Mouse (Mus musculus): ENCODE measurements around the gene Metap2. TPM values are rescaled to one million over a fixed set of nuclear protein-coding genes. Genes with fewer than 3 reads are reported as not detected.
"Not testable (repeated sequence)": the region's sequence is repeated elsewhere in the genome, so short reads cannot be mapped to it uniquely, and the experiment has no call there.

The Metap2 gene
- total and polyA plus RNA-seq, 3 experiments: 45.4 to 114 (median 111) TPM

DNA sequence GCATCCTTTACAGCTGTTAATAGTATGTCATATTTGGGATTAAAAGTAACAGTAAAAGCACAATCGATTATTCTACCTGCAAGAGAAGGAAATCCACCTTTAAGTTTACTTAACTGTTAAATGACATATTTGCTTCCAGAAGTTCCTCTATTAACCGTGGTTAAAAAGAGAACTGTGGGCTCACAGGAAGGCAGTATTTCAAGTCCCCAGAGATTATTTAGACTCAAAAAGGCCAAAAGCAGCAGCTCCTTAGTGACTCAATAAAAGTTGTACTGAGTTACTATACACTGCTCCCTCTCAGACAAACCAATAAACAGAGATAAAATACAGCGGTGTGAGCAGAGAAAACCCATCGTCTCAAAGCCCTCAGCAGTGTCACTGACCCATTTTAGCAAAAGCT is 28.0 kb downstream of the Metap2 start:
- no peaks in the 10 kb centered on the region for H3K4me1 ChIP-seq (ENCODE audit: control insufficient read depth, insufficient read depth, low read length)
- intact Hi-C loops (cut with DNase I): no loop called here
- no peak overlapping the region for H3K4me3 ChIP-seq
- H3K9ac ChIP-seq (ENCODE audit: low read depth, low read length): no peak overlapping the region
- H3K79me2 ChIP-seq (replicated peaks; ENCODE audit: control insufficient read depth, insufficient read depth, low read length): 0 out of 2 replicates have a peak, but pooled peaks cover 1% of the 10 kb centered on the region
- 77% methylated on average over 4 of the region's 4 CpGs for WGBS
- H3K27ac ChIP-seq: no peak overlapping the region
- H3K36me3 ChIP-seq (ENCODE audit: control insufficient read depth, insufficient read depth, low read length): peaks cover 2% of the 10 kb centered on the region
- no peaks in the 10 kb centered on the region for H3K27me3 ChIP-seq (ENCODE audit: control insufficient read depth, insufficient read depth, low read length)
- TF ChIP-seq EP300 (IDR thresholded peaks at IDR 0.05; ENCODE audit: insufficient read depth, low read depth, low read length): no peak
- no peak for TF ChIP-seq POLR2A (IDR thresholded peaks at IDR 0.05; ENCODE audit: insufficient read depth, low read depth, low read length)
- TF ChIP-seq CTCF (IDR thresholded peaks at IDR 0.05): no peak
- no peak for DNase-seq

DNA sequence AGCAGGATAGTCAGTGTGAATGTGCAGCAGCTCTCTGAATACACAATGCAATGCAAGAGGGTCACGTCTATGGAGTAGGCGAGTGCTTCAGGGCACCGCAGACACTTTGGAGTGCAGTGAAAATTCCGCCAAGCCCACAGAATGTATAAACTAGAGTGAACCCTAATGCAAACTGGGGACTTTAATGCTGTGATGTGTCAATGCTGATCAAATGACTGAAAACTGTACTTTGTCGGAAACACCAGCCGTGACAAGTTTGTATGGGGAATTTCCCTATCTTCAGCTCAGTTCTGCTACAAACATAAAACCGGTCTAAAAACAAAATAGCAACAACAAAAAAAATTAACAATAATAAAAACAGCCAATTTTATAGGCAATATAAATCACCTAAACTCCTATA is 28.5 kb downstream of the Metap2 start:
- intact Hi-C loops (cut with DNase I): no loop called here
- no peak overlapping the region for H3K27ac ChIP-seq
- H3K79me2 ChIP-seq (replicated peaks; ENCODE audit: control insufficient read depth, insufficient read depth, low read length): 0 out of 2 replicates have a peak, but pooled peaks cover 1% of the 10 kb centered on the region
- WGBS: 94% methylated on average over 7 of the region's 7 CpGs
- H3K4me3 ChIP-seq: no peak overlapping the region
- H3K9ac ChIP-seq (ENCODE audit: low read depth, low read length): no peak overlapping the region
- no peaks in the 10 kb centered on the region for H3K27me3 ChIP-seq (ENCODE audit: control insufficient read depth, insufficient read depth, low read length)
- H3K4me1 ChIP-seq (ENCODE audit: control insufficient read depth, insufficient read depth, low read length): no peaks in the 10 kb centered on the region
- no peak for TF ChIP-seq POLR2A (IDR thresholded peaks at IDR 0.05; ENCODE audit: insufficient read depth, low read depth, low read length)
- no peak for TF ChIP-seq CTCF (IDR thresholded peaks at IDR 0.05)
- no peak for TF ChIP-seq EP300 (IDR thresholded peaks at IDR 0.05; ENCODE audit: insufficient read depth, low read depth, low read length)
- no peak for DNase-seq
- peaks cover 2% of the 10 kb centered on the region for H3K36me3 ChIP-seq (ENCODE audit: control insufficient read depth, insufficient read depth, low read length)

DNA sequence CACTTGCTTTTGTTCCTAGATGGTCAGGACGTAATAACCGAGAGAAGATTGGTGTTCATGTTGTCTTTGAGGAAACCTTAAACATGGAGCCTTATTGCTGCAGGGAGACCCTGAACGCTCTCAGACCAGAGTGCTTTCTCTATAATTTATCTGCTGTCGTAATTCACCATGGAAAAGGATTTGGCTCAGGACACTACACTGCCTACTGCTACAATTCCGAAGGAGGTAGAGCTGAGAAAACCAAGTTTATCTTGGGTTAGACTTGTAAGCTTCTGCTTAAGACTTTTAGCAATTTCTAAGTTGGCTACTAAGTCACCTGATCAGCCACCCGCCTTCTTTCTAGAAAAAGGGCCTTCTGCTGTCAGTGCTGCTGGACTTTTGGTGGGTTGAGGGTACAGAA is 40.8 kb downstream of the Metap2 start:
- Histone ChIP-seq H3K27me3 (ENCODE audit: control insufficient read depth, insufficient read depth, low read length) (no peaks in the 10 kb centered on the region), H3K9ac (ENCODE audit: low read depth, low read length) (no peak overlapping the region), H3K36me3 (ENCODE audit: control insufficient read depth, insufficient read depth, low read length) (peaks cover 3% of the 10 kb centered on the region), H3K4me3 (no peak overlapping the region), H3K79me2 (replicated peaks; ENCODE audit: control insufficient read depth, insufficient read depth, low read length) (no peaks in the 10 kb centered on the region; the same call in 1 of the 2 replicates), H3K4me1 (ENCODE audit: control insufficient read depth, insufficient read depth, low read length) (no peaks in the 10 kb centered on the region), H3K27ac (no peak overlapping the region)
- intact Hi-C loops (cut with DNase I): no loop called here
- WGBS: 91% methylated on average over 6 of the region's 6 CpGs
- no peak for TF ChIP-seq CTCF (IDR thresholded peaks at IDR 0.05)
- no peak for TF ChIP-seq POLR2A (IDR thresholded peaks at IDR 0.05; ENCODE audit: insufficient read depth, low read depth, low read length)
- TF ChIP-seq EP300 (IDR thresholded peaks at IDR 0.05; ENCODE audit: insufficient read depth, low read depth, low read length): no peak
- DNase-seq: no peak

DNA sequence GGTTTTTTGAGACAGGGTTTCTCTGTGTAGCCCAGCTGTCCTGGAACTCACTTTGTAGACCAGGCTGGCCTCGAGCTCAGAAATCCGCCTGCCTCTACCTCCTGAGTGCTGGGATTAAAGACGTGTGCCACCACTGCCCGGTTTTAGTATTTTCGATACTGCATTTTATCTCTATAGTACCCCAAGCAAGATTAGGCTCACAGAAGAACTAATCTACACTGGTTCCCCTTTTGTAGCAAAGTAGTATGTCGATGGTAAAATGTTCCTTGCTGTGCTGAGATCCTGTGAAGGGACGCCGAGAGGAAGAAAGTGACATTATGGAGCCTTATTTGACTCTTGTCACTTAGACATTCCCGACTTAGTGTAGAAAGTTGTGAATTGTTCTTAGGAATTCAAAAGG is 41.8 kb downstream of the Metap2 start:
- Histone ChIP-seq H3K36me3 (ENCODE audit: control insufficient read depth, insufficient read depth, low read length) (peaks cover under 1% of the 10 kb centered on the region; the same call in 1 of the 2 replicates), H3K27me3 (ENCODE audit: control insufficient read depth, insufficient read depth, low read length) (no peaks in the 10 kb centered on the region), H3K79me2 (replicated peaks; ENCODE audit: control insufficient read depth, insufficient read depth, low read length) (no peaks in the 10 kb centered on the region; the same call in 1 of the 2 replicates), H3K4me3 (no peak overlapping the region), H3K27ac (no peak overlapping the region), H3K4me1 (ENCODE audit: control insufficient read depth, insufficient read depth, low read length) (no peaks in the 10 kb centered on the region), H3K9ac (ENCODE audit: low read depth, low read length) (no peak overlapping the region)
- intact Hi-C loops (cut with DNase I): no loop called here
- TF ChIP-seq CTCF (IDR thresholded peaks at IDR 0.05): no peak
- no peak for TF ChIP-seq POLR2A (IDR thresholded peaks at IDR 0.05; ENCODE audit: insufficient read depth, low read depth, low read length)
- TF ChIP-seq EP300 (IDR thresholded peaks at IDR 0.05; ENCODE audit: insufficient read depth, low read depth, low read length): no peak
- 81% methylated on average over 9 of the region's 9 CpGs for WGBS
- no peak for DNase-seq

DNA sequence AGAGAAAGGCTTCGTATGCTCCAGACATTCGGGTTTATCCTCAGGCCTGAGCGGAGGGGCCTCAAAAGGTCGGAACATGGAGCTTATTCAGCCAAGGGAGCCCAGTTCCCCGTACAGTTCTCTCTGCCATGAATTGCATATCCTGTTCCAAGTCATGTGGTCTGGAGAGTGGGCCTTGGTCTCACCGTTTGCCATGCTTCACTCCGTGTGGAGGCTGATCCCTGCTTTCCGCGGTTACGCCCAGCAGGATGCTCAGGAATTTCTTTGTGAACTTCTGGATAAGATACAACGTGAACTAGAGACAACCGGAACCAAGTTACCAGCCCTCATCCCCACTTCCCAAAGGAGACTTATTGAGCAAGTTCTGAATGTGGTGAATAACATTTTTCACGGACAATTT is 50.2 kb downstream of the Metap2 start:
- Histone ChIP-seq H3K9ac (ENCODE audit: low read depth, low read length) (no peak overlapping the region), H3K4me3 (no peak overlapping the region), H3K36me3 (ENCODE audit: control insufficient read depth, insufficient read depth, low read length) (no peaks in the 10 kb centered on the region), H3K27ac (no peak overlapping the region), H3K4me1 (ENCODE audit: control insufficient read depth, insufficient read depth, low read length) (no peaks in the 10 kb centered on the region), H3K79me2 (replicated peaks; ENCODE audit: control insufficient read depth, insufficient read depth, low read length) (no peaks in the 10 kb centered on the region), H3K27me3 (ENCODE audit: control insufficient read depth, insufficient read depth, low read length) (no peaks in the 10 kb centered on the region)
- WGBS: 85% methylated on average over 13 of the region's 13 CpGs
- TF ChIP-seq POLR2A (IDR thresholded peaks at IDR 0.05; ENCODE audit: insufficient read depth, low read depth, low read length) (no peak), CTCF (IDR thresholded peaks at IDR 0.05) (no peak), EP300 (IDR thresholded peaks at IDR 0.05; ENCODE audit: insufficient read depth, low read depth, low read length) (no peak)
- intact Hi-C loops (cut with DNase I): no loop called here
- DNase-seq: no peak

DNA sequence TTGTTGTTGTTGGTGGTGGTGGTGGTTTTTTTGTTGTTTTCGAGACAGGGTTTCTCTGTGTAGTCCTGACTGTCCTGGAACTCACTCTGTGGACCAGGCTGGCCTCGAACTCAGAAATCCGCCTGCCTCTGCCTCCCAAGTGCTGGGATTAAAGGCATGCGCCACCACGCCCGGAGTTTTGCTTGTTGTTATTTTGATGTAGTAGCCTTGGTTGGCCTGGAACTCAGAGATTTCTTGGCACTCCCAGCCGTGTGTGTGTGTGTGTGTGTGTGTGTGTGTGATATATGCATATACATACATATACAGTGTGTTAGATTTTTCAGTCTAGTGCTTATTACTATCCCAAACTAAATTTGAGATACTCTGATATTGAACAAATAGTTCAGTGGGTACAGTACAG is 61.8 kb downstream of the Metap2 start:
- H3K79me2 ChIP-seq (replicated peaks; ENCODE audit: control insufficient read depth, insufficient read depth, low read length); H3K9ac ChIP-seq (ENCODE audit: low read depth, low read length); H3K36me3 ChIP-seq (ENCODE audit: control insufficient read depth, insufficient read depth, low read length); H3K27ac ChIP-seq; DNase-seq; H3K4me3 ChIP-seq; intact Hi-C loops (cut with DNase I); H3K4me1 ChIP-seq (ENCODE audit: control insufficient read depth, insufficient read depth, low read length): not testable (repeated sequence)
- WGBS: 93% methylated on average over 7 of the region's 7 CpGs
- peaks cover 16% of the 10 kb centered on the region for H3K27me3 ChIP-seq (ENCODE audit: control insufficient read depth, insufficient read depth, low read length)

Measured in heart, adult 2 months (tissue).